Mouse (Mus musculus) effector memory CD4-positive, alpha-beta T cell, adult 5 months (primary cell): ENCODE results near the gene Zfp687. TPM values are rescaled to one million over a fixed set of nuclear protein-coding genes. Genes with fewer than 3 reads are reported as not detected.

Experiments used
- polyA plus RNA-seq: library from polyadenylated mRNA; unstranded; fragments of 100-300 nt; shearing (Covaris generic); gene quantifications from one replicate; pipeline ENCODE4 v1.2.1, GENCODE M21; 2017

Zfp687 gene
- 52.1 TPM for polyA plus RNA-seq

DNA sequence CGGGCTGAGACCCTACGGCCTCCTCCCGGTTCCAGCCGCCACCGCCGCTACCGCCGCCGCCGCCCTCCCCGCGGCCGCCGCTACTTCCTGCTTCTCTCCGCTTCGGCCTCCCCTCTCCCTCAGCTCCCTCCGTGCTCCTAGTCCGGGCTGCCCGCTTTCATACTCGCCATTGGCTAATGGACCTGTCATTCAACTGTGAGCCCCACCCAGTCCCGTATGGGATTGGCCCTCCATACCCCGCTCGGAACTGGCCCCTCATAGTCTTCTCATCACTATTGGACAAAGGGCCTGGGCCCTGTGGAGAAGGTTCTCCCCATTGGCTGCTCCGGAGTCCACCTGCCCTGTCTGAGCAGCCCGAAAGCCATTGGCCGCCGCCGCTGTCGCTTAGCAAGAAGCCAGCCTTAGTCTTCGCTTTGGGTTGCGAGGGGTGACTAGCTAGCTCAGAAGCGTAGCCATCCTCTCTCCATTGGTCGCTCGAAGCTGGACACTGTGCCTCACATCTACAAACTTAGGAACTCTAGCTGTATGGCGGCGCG lies at the start of gene Zfp687:
Zfp687 (minus strand) TSS at position 112 of the 536 bp plus-strand sequence.

DNA sequence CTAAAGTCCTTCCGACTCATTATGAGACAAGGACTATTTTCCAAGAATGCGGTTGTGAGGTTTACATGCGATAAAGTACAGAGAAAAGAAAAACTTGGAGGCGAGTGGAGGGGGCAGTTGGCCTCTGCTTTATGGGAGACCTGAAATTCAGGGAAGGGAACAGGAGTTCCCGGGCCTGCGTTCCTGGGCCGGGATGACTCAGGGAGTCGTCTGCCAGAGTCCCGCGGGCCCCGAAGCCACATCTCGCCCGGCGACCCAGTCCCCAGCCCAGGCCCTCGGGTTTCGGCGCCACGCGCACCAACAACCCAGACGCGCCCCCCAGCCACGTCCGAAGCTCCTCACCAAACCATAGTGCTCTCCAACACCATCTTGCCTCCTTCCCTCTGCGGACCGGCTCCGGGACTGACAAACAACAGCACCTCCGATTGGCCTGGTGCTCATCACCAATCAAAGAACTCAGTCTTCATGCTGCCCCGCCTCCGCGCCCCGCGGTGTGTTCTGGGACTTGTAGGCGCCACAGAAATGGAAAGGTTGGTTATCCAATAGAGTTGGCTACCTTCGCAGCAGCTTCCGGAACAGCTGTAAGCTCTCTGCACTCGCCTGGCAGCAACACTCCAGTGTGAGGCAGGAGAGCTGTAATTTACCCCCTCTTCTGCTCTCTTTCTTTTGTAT lies 27.1 kb upstream of the Zfp687 start, which contains the start of gene Psmd4:
Psmd4 (minus strand) TSS at position 449 of the 672 bp plus-strand sequence.

DNA sequence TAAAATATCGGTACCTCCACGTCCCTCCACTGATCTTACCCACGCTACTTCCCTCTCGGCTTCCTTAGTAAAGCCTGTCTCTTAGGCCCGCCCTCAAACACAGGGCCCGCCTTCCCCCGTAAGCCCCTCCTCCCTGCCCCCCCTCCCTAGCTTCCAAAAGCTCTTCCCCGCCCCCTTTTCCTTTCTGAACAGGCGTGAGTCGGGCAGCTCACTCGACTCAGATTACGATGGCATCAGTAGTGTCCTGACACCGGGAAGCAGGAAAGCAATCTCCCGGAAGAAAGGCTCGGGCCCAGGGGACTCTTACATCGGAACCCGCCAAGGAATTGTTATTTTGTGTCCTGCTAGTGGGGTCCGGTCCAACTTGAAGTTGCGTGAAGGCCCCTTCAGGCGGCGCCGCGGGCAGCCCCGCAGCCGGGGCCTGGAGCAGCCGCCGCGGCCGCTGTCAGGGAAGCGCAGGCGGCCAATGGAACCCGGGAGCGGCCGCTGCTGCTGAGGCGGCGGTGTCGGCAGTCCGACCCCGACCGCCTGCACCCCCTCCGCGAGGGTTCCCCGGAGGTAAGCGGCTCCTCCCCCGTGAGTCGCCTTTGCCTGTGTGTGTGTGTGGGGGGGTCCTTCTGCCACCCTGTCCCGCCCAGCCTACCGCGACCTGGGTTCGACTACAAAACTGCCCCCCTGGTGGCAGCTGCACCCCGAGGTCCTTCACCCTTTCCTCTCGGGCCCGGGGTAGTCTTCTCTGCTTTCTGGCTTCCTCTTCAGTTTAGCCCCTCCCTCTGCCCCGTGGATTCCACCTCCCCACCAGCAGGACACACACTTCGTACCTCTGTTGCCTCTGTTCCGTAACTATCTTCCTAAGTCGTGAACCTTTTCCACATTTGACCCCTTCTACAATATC lies 40.5 kb downstream of the Zfp687 start, which contains the start of gene Pi4kb:
Pi4kb (plus strand) TSS at position 204 of the 895 bp plus-strand sequence.

Other genes starting within 250 kb of the Zfp687 start
- 0.17 TPM for gene Cgn, start 229.0 kb downstream of the Zfp687 start, polyA plus RNA-seq
- gene Pogz, start 177.9 kb downstream of the Zfp687 start, polyA plus RNA-seq, result 16.5 TPM
- 249 TPM for gene Psmb4, start 128.5 kb downstream of the Zfp687 start, polyA plus RNA-seq
- gene Selenbp1, start 82.4 kb downstream of the Zfp687 start, polyA plus RNA-seq, result not detected
- gene Rfx5, start 61.4 kb downstream of the Zfp687 start, polyA plus RNA-seq, result 11.2 TPM
- 17.0 TPM for gene Pi4kb, start 40.7 kb downstream of the Zfp687 start, polyA plus RNA-seq
- gene Psmd4, start 27.2 kb upstream of the Zfp687 start, polyA plus RNA-seq, result 264 TPM
- 34.8 TPM for gene Pip5k1a, start 91.5 kb upstream of the Zfp687 start, polyA plus RNA-seq
- gene Vps72, start 95.6 kb upstream of the Zfp687 start, polyA plus RNA-seq, result 81.8 TPM
- 0.66 TPM for gene Tmod4, start 109.0 kb upstream of the Zfp687 start, polyA plus RNA-seq
- 70.8 TPM for gene Scnm1, start 118.6 kb upstream of the Zfp687 start, polyA plus RNA-seq
- 26.1 TPM for gene Lysmd1, start 118.6 kb upstream of the Zfp687 start, polyA plus RNA-seq
- 199 TPM for gene Tnfaip8l2, start 126.9 kb upstream of the Zfp687 start, polyA plus RNA-seq
- 1.1 TPM for gene Sema6c, start 145.0 kb upstream of the Zfp687 start, polyA plus RNA-seq
- 29.2 TPM for gene Gabpb2, start 202.5 kb upstream of the Zfp687 start, polyA plus RNA-seq
- 249 TPM for gene Cdc42se1, start 213.3 kb upstream of the Zfp687 start, polyA plus RNA-seq
- gene Mllt11, start 216.7 kb upstream of the Zfp687 start, polyA plus RNA-seq, result 5.8 TPM
- 0.25 TPM for gene Gm128, start 226.2 kb upstream of the Zfp687 start, polyA plus RNA-seq
- not detected for gene Bnipl, start 235.7 kb upstream of the Zfp687 start, polyA plus RNA-seq